Mouse (Mus musculus): Measurements from ENCODE around the gene Sept1. TPM values are rescaled to one million over a fixed set of nuclear protein-coding genes. Genes with fewer than 3 reads are reported as not detected.

Gene Sept1
- polyA plus RNA-seq, 1 experiment from 2014 or later = 23.2 TPM

DNA sequence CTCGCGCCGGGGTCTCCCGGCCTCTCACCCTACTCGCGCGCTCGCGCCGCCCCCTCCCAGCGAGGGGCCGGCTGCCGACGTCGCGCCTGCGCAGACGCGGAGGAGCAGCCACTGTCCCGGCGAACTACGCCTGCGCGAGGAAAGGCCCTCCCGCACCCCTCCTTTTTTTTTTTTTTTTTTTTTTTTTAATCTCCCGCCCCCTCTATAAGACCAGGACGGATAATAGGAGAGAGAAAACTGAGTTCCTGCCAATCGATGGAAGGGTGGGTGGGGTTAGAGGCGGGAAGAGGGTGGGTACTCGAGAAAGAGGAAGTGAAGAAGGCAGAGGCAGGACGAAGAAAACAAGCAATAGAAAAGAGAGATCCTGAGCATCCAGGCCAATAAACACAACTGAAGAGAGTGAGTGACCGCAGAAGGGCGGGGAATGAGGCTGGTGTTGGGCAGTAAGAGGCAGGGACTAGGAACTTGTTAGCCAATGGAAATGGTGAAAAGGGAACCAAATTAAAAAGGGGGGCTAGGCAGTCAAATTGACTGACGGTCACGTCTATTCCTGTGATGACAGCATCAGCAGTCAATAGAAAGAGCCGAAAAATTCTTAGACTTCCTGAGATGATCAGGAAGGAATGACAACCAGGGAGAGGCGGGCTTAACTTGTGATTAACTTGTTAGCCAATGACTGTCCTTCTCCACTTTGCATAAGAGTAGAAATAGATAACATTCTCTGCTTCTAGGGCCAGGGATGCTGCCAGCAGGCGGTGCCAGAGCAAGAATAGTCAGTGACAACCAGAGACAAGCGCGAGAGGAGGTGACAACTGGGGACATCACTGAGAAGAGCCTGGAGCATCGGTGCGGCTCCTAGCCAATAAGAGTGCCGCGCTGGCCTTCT lies 24.1 kb downstream of the Sept1 start, which contains the start of gene Mylpf:
TSS of gene Mylpf (plus strand) at position 338 of the 886 bp plus-strand sequence.
- no peaks in the 10 kb centered on the region for H3K9me3 ChIP-seq (ENCODE audit: control insufficient read depth, low read length)
- H3K27me3 ChIP-seq (ENCODE audit: control insufficient read depth, insufficient read depth, low read depth, low read length) = no peaks in the 10 kb centered on the region
- H3K27ac ChIP-seq (ENCODE audit: low read length) = peak within 1 kb of the TSS; percentile 89
- H3K9ac ChIP-seq (ENCODE audit: low read length) = peak within 1 kb of the TSS; percentile 96
- peak within 1 kb of the TSS; percentile 90 for H3K4me3 ChIP-seq (ENCODE audit: low read length)
- peaks cover 15% of the 10 kb centered on the region for H3K4me1 ChIP-seq (replicated peaks; ENCODE audit: control insufficient read depth, insufficient read depth, low read length)
- WGBS = under 1% methylated on average over 40 of the region's 44 CpGs
- peak; percentile 94 for ATAC-seq (ENCODE audit: low read depth)
- H3K36me3 ChIP-seq (ENCODE audit: control insufficient read depth, insufficient read depth, low read length) = 0 out of 2 replicates have a peak, but pooled peaks cover 3% of the 10 kb centered on the region
- H3K4me2 ChIP-seq (ENCODE audit: low read depth, low read length) = peak within 1 kb of the TSS; percentile 92

DNA sequence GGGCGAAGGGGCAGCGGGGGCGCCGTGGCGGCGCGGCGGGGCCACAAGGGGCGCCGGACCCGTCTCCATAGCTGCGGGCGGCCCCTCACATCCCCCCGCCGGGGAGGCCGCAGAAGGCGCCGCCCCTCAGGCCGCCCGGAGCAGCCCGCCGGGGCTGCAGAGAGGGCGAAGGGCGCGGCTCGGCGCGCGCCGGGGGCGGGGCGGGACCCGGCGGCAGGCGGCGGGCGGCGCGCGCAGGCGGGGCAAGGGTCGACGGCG lies 24.7 kb downstream of the Sept1 start, which contains the start of gene Tbc1d10b:
TSS of gene Tbc1d10b (minus strand) at position 174 of the 258 bp plus-strand sequence.
- Histone ChIP-seq H3K27me3 (ENCODE audit: control insufficient read depth, insufficient read depth, low read depth, low read length) (no peaks in the 10 kb centered on the region), H3K4me1 (replicated peaks; ENCODE audit: control insufficient read depth, insufficient read depth, low read length) (peaks cover 15% of the 10 kb centered on the region), H3K36me3 (ENCODE audit: control insufficient read depth, insufficient read depth, low read length) (peaks cover 5% of the 10 kb centered on the region), H3K9ac (ENCODE audit: low read length) (peak within 1 kb of the TSS; percentile 96), H3K4me3 (ENCODE audit: low read length) (peak within 1 kb of the TSS; percentile 90), H3K9me3 (ENCODE audit: control insufficient read depth, low read length) (no peaks in the 10 kb centered on the region), H3K27ac (ENCODE audit: low read length) (peak within 1 kb of the TSS; percentile 89), H3K4me2 (ENCODE audit: low read depth, low read length) (peak within 1 kb of the TSS; percentile 92)
- peak; percentile 56 for ATAC-seq (ENCODE audit: low read depth)
- WGBS = 0% methylated on average over 2 of the region's 44 CpGs

DNA sequence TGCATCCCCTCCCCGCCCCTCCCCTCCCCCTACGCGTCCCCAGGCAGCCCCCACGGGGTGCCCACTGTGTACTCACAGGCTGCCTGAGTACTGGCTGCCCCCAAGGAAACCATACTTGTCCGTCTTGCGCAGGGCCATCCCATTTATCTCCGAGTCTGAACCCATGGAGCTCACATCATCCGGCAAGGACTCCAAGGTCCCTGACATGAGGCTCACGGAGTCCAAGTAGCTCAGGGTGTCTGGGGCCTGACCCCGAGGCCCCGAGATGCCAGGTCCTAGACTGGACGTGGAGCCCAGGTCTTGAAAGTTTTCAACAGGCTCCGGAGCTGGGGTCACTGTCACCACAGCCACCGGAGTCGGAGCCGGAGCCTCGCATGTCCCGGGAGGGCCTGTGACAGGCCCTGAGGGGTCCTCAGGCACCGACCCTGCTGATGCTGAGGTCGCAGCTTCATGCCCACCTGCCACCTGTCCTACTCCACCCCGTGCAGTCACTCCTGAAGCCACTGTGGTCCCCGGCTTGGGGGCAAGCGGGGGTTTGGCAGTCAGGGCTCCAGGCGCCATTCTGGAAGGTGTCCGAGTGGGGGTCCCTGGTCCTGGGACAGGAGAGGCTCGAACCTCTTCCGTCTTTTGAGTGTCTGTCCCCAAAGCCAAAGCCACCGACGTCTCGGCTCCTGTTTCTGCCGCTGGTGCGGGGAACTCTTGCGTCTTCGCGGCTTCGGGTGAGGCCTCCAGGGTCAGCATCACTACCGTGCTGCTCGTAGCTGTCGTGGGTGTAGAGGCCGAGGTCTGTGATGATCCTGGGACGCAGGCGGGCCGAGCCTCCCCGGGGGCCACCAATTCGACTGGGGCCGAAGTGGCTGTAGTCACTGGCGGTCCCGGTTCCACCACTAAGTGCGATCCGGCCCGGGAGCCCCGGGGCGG lies 25.3 kb downstream of the Sept1 start:
- WGBS = under 1% methylated on average over 50 of the region's 53 CpGs
- peak overlapping the region; percentile 92 for H3K4me2 ChIP-seq (ENCODE audit: low read depth, low read length)
- peak overlapping the region; percentile 90 for H3K4me3 ChIP-seq (ENCODE audit: low read length)
- no peaks in the 10 kb centered on the region for H3K27me3 ChIP-seq (ENCODE audit: control insufficient read depth, insufficient read depth, low read depth, low read length)
- H3K9me3 ChIP-seq (ENCODE audit: control insufficient read depth, low read length) = no peaks in the 10 kb centered on the region
- peak overlapping the region; percentile 96 for H3K9ac ChIP-seq (ENCODE audit: low read length)
- H3K4me1 ChIP-seq (replicated peaks; ENCODE audit: control insufficient read depth, insufficient read depth, low read length) = peaks cover 15% of the 10 kb centered on the region
- peaks cover 11% of the 10 kb centered on the region for H3K36me3 ChIP-seq (ENCODE audit: control insufficient read depth, insufficient read depth, low read length)
- peak; percentile 12 for ATAC-seq (ENCODE audit: low read depth)
- H3K27ac ChIP-seq (ENCODE audit: low read length) = peak overlapping the region; percentile 89

DNA sequence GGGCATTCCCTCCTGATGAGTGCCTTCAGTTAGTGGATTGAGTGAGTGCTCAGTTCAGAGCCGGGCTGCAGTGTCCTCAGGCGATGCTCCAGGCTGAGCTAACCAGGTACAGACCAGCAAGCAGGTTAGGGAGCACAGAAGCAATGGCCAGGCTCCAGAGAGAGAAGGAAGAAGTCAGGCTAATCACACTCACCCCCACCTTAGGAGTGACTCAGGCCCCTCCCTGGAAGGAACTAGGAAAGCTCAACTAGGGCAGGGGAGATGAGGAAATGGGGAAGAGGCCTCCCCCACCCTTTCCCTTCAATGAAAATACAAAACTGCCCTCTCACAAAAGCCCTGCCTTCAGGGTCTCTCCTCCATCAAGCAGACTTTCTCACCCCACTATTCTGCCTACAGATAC lies 26.3 kb downstream of the Sept1 start:
- no peak overlapping the region for H3K27ac ChIP-seq (ENCODE audit: low read length)
- no peaks in the 10 kb centered on the region for H3K27me3 ChIP-seq (ENCODE audit: control insufficient read depth, insufficient read depth, low read depth, low read length)
- H3K36me3 ChIP-seq (ENCODE audit: control insufficient read depth, insufficient read depth, low read length) = peaks cover 15% of the 10 kb centered on the region
- no peak for ATAC-seq (ENCODE audit: low read depth)
- H3K9ac ChIP-seq (ENCODE audit: low read length) = peak overlapping the region; percentile 96
- H3K9me3 ChIP-seq (ENCODE audit: control insufficient read depth, low read length) = no peaks in the 10 kb centered on the region
- WGBS = 39% methylated on average over 2 of the region's 2 CpGs
- peak overlapping the region; percentile 90 for H3K4me3 ChIP-seq (ENCODE audit: low read length)
- peak overlapping the region; percentile 92 for H3K4me2 ChIP-seq (ENCODE audit: low read depth, low read length)
- peaks cover 15% of the 10 kb centered on the region for H3K4me1 ChIP-seq (replicated peaks; ENCODE audit: control insufficient read depth, insufficient read depth, low read length)

DNA sequence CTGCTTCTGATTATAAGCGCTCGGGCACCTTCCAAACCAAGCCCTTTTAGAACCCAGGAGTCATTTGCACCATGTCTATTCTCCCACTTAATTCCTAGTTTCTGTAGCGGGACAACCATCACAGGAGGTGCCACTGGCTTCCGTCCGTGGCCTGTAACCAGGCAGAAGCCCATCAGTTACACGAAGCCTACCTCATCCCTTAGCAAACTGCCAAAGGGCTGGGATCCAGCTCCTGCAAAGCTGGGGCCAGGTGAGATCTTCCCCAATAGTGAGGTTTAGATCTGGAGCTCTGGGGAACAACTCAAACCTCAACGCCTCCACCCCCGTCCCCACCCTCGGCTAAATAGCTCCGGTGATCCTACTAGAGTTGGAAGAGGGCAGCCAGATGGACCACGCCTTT lies 36.4 kb downstream of the Sept1 start:
- Histone ChIP-seq H3K4me1 (replicated peaks; ENCODE audit: control insufficient read depth, insufficient read depth, low read length) (peaks cover 17% of the 10 kb centered on the region), H3K9me3 (ENCODE audit: control insufficient read depth, low read length) (no peaks in the 10 kb centered on the region), H3K9ac (ENCODE audit: low read length) (peak overlapping the region; percentile 85), H3K27me3 (ENCODE audit: control insufficient read depth, insufficient read depth, low read depth, low read length) (no peaks in the 10 kb centered on the region), H3K4me2 (ENCODE audit: low read depth, low read length) (peak overlapping the region; percentile 86), H3K4me3 (ENCODE audit: low read length) (peak overlapping the region; percentile 91), H3K36me3 (ENCODE audit: control insufficient read depth, insufficient read depth, low read length) (peaks cover 63% of the 10 kb centered on the region), H3K27ac (ENCODE audit: low read length) (peak overlapping the region; percentile 92)
- 61% methylated on average over 11 of the region's 11 CpGs for WGBS
- no peak for ATAC-seq (ENCODE audit: low read depth)

DNA sequence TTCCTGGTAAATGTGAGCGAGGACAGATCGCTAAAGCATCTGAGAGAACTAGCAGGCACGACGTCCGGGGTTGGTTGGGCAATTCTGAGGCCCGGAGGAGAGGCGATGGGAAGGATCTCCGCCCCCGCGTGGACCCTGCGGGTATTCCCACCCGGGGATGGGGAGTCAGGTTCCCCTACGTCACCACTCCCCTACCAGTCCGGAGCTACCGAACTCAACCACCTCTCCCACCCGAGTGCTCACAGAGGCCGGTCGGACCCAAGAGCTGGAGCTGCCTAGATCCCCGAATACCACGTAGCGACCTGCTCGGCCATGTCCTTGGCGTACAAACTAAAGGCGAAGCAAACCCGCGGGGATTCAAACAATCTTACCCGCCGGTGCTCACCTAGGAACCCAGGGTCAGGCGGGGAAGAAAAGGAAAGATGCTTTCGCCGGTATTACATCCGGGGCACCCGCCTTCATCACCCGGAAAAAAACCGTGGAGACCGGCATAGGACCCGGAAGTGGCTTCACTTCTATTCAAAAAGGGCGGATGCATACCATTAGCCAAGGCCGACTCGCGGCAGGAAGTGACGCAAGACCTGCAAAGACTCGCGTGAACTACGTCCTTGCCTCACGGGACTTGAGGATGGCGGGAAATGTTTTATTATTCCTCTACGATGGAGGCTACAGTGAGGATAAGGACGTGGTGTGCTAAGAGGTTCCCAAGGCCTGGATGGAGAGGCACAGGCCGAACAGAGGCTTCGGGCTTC lies 37.2 kb downstream of the Sept1 start, which contains the start of gene Cd2bp2:
TSS of gene Cd2bp2 (minus strand) at position 507 of the 752 bp plus-strand sequence.
- Histone ChIP-seq H3K36me3 (ENCODE audit: control insufficient read depth, insufficient read depth, low read length) (peaks cover 61% of the 10 kb centered on the region), H3K4me2 (ENCODE audit: low read depth, low read length) (peak within 1 kb of the TSS; percentile 93), H3K9ac (ENCODE audit: low read length) (peak within 1 kb of the TSS; percentile 85), H3K27ac (ENCODE audit: low read length) (peak within 1 kb of the TSS; percentile 93), H3K9me3 (ENCODE audit: control insufficient read depth, low read length) (no peaks in the 10 kb centered on the region), H3K27me3 (ENCODE audit: control insufficient read depth, insufficient read depth, low read depth, low read length) (no peaks in the 10 kb centered on the region), H3K4me1 (replicated peaks; ENCODE audit: control insufficient read depth, insufficient read depth, low read length) (peaks cover 17% of the 10 kb centered on the region), H3K4me3 (ENCODE audit: low read length) (peak within 1 kb of the TSS; percentile 91)
- under 1% methylated on average over 51 of the region's 51 CpGs for WGBS
- peak; percentile 98 for ATAC-seq (ENCODE audit: low read depth)

DNA sequence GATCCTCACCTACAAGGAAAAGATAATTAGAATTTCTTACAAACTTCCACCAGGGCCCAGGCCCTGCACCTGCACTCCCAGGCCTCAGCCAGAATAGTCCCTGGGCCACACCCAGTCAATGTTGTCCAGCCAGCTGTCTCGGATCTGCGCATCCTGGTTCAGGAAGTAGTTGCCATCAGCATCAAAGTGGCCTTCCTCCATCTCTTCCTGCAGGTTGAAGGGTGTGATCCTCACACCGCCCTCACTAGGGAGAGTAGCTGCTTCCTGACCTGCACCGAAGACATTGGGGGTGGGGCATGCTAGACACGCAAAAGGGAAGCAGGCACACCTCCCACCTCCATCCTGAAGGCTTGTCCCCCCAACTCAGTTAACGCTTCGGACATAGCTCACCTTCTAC lies 38.3 kb downstream of the Sept1 start:
- Histone ChIP-seq H3K4me2 (ENCODE audit: low read depth, low read length) (peak overlapping the region; percentile 93), H3K9ac (ENCODE audit: low read length) (peak overlapping the region; percentile 82), H3K27me3 (ENCODE audit: control insufficient read depth, insufficient read depth, low read depth, low read length) (no peaks in the 10 kb centered on the region), H3K4me1 (replicated peaks; ENCODE audit: control insufficient read depth, insufficient read depth, low read length) (peaks cover 17% of the 10 kb centered on the region), H3K4me3 (ENCODE audit: low read length) (peak overlapping the region; percentile 91), H3K9me3 (ENCODE audit: control insufficient read depth, low read length) (no peaks in the 10 kb centered on the region), H3K27ac (ENCODE audit: low read length) (no peak overlapping the region), H3K36me3 (ENCODE audit: control insufficient read depth, insufficient read depth, low read length) (peaks cover 52% of the 10 kb centered on the region)
- no peak for ATAC-seq (ENCODE audit: low read depth)
- 55% methylated on average over 7 of the region's 7 CpGs for WGBS

DNA sequence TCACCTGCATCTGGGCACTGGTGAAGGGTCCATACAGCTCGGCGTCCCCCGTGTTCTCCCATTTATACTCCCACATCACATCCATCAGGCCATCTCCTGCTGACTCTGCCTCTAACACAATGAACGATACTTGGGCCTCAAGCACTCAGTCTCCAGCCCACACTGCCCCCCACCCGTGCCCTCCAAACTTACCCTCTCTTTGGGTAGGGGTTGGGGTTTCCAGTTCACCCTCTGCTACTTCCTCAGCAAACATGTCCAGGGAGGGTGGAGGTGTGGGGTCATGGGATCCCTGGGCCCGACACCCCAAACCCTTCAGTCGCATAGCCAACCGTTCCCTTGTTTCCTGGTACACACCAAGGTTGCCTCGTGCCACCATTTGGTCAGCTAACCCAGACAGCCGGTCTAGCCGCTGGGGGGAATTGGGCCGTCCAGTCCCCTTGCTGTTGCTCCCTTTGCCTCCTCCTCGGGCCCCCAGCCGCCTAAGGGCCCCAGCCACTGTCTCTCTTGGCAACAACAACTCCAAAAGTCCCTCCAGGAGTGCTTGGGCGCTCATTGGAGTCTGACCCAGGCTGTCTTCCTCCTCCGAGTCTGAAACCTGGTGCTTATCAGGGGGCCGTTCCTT lies 38.8 kb downstream of the Sept1 start:
- Histone ChIP-seq H3K27me3 (ENCODE audit: control insufficient read depth, insufficient read depth, low read depth, low read length) (no peaks in the 10 kb centered on the region), H3K4me1 (replicated peaks; ENCODE audit: control insufficient read depth, insufficient read depth, low read length) (peaks cover 17% of the 10 kb centered on the region), H3K4me2 (ENCODE audit: low read depth, low read length) (peak overlapping the region; percentile 93), H3K9me3 (ENCODE audit: control insufficient read depth, low read length) (no peaks in the 10 kb centered on the region), H3K36me3 (ENCODE audit: control insufficient read depth, insufficient read depth, low read length) (peaks cover 47% of the 10 kb centered on the region), H3K4me3 (ENCODE audit: low read length) (no peak overlapping the region), H3K27ac (ENCODE audit: low read length) (no peak overlapping the region), H3K9ac (ENCODE audit: low read length) (no peak overlapping the region; the same call in 1 of the 2 replicates)
- whole genome bisulfite sequencing = 87% methylated on average over 17 of the region's 17 CpGs
- no peak for ATAC-seq (ENCODE audit: low read depth)
